Mouse (Mus musculus): Measurements from ENCODE around the gene Gm17949. TPM values are rescaled to one million over a fixed set of nuclear protein-coding genes. Genes with fewer than 3 reads are reported as not detected.

The Gm17949 gene
- total RNA-seq, 2 experiments from 2014 or later, result 0.49 TPM; not detected in 1

DNA sequence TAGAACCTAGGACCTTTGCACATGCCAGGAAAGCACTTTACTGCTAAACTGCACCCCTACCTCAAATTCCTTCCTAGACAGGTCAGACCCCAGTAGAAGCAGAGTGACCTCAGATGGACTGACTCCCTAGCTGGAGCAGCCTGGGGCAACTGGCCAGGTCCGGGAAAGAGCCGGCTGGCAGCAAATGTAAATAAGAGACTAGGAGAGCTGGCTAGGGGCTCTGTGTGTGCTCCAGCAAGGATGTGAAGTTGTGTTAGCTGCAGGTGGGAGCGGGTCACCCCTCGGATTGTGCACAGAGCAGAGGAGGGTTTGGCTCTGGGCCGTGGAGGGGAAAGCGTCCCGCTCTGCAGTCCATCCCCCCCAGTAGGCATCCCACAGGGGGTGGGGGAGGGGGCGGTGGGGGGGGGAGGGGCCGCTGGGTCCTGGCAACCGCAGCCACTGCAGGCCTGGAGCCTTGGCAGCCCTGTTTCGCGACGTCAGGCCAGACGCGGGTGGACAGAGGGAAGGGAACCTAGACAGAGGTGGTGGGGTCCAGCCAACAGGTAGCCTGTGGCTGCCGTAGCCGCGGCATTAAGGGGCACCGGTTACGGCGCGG lies 47.7 kb downstream of the Gm17949 start, which contains the start of gene Crb3:
Gene Crb3 (plus strand): TSS at position 215 of the 595 bp plus-strand sequence.
- peak in 1 of 2 experiments; percentile 33 for DNase-seq (ENCODE audit: extremely low spot score in 1 of 2, low spot score in 2 of 2)
- no peak for TF ChIP-seq CTCF (IDR thresholded peaks at IDR 0.05)
- Histone ChIP-seq H3K27ac (peak within 1 kb of the TSS; percentile 92), H3K4me3 (peak within 1 kb of the TSS; percentile 97)
- intact Hi-C loops (cut with DNase I), result loop anchor here (1.0 kb wide), 1 partner anchor 68 kb away; no protein-coding TSS in a partner anchor

DNA sequence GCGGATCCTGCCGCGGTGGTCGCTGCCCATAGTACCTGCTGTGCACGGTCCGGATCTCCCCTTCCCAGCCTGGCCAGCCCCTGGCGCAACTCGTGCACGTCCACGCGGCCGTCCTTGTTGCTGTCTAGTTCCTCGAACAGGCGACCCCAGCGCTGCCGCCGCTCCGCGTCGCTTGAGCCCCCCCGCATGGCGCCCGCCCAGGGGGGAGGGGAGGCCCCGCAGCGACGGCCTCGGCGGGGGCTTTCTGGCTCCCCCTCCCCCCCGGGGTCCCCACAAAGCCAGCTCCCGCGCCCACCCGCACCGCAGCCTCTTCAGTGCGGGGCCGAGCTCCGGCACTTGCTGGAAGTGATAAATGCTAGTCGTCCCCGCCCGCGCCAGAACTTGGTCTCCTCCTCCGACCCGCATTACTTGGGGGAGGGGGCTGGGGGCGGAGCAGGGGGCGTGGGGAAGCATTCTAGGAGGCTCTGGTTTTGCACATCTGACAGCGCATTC lies 48.3 kb downstream of the Gm17949 start, which contains the start of gene Slc25a23:
Gene Slc25a23 (minus strand): TSS at position 378 of the 492 bp plus-strand sequence.
- H3K4me3 ChIP-seq, result peak within 1 kb of the TSS; percentile 97
- intact Hi-C loops (cut with DNase I), result no loop called here
- peak; percentile 74 to 79 for DNase-seq (ENCODE audit: extremely low spot score in 1 of 2, low spot score in 2 of 2)
- H3K27ac ChIP-seq, result peak within 1 kb of the TSS; percentile 92
- TF ChIP-seq CTCF (IDR thresholded peaks at IDR 0.05), result no peak

DNA sequence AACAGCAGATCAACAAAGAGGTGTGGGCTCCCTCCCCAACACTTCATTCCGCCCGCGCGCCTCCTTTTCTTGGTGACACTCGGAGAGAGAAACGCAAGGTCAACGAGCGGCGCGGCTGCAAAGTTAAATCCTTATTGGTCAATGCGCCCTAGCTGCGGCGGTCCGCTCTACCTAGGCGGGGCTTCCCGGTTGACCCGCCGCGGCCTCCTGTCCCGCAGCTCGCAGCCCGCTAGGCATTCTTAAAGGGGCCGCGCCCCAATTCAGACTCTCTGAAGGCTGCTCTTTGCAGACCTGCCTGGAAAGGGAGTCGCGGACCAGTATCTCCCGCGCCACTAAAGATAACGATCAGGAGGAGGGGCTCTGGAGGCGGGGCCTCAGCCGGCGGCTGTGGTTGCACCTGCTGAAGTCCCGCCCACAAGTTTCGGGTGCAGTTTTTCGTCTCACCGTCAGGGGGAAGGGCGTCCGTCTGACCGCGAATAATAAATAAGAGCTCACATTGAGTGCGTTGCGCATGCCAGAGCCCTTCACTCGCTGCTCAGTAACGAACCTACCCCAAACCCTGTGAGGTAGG lies 49.0 kb downstream of the Gm17949 start:
- peak; percentile 93 to 95 for DNase-seq (ENCODE audit: extremely low spot score in 1 of 2, low spot score in 2 of 2)
- peak; percentile 78 for TF ChIP-seq CTCF (IDR thresholded peaks at IDR 0.05)
- Histone ChIP-seq H3K27ac (peak overlapping the region; percentile 92), H3K4me3 (peak overlapping the region; percentile 97)
- intact Hi-C loops (cut with DNase I), result loop anchor here (1.0 to 2.0 kb wide), 3 partner anchors 27 to 186 kb away; partner anchors contain the start of gene Tubb4a

DNA sequence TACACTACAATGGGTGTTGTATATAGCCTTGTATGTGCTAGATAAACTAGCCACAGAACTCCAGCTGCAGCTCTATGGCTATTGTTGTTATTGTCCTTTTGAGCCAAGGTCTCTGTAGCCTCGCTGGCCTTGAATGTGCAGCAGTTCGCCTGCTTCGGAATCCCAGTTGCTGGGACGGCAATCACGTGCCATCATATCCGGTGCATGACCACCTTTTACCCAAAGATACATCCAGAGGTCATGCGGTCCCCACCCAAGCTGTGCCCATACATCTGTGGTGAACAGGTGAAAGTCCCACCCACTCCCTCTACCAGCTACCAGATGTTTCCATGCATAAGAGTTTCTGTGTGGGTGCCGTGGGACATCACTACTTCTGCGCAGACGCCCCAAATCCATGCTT lies 49.8 kb downstream of the Gm17949 start:
- intact Hi-C loops (cut with DNase I), result loop anchor here (2.0 kb wide), 1 partner anchor 186 kb away; no protein-coding TSS in a partner anchor
- Histone ChIP-seq H3K4me3 (peak overlapping the region; percentile 97; the same call in 1 of the 2 replicates), H3K27ac (no peak overlapping the region)
- no peak for TF ChIP-seq CTCF (IDR thresholded peaks at IDR 0.05)
- DNase-seq (ENCODE audit: extremely low spot score in 1 of 2, low spot score in 2 of 2), result no peak

DNA sequence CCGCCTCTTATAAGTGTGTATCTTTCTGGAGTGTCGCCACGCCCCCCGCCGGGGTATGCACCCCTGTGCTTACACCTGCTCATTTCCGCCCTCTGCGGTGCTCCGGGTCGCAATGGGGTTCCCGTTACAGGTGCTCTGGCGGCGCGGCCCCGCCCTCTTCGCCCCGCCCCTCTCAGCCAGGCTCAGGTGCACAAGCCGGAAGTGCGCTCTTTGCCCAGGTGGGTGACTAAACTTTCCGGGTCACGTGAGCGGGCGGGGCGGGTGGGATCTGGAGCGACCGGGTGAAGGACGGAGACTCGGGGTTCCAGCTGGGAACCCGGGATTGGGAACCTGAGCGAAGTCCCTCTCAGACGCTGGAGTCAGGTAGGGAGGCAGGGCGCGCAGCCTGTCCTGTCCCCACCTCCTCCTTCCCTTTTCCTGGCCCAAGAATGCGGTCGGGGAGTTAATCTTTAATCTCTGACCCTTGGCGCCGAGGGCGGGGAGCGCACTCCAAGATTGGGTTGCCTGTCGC lies 50.8 kb downstream of the Gm17949 start:
- intact Hi-C loops (cut with DNase I), result no loop called here
- no peak for TF ChIP-seq CTCF (IDR thresholded peaks at IDR 0.05)
- H3K4me3 ChIP-seq, result no peak overlapping the region
- DNase-seq (ENCODE audit: extremely low spot score in 1 of 2, low spot score in 2 of 2), result no peak
- H3K27ac ChIP-seq, result no peak overlapping the region

DNA sequence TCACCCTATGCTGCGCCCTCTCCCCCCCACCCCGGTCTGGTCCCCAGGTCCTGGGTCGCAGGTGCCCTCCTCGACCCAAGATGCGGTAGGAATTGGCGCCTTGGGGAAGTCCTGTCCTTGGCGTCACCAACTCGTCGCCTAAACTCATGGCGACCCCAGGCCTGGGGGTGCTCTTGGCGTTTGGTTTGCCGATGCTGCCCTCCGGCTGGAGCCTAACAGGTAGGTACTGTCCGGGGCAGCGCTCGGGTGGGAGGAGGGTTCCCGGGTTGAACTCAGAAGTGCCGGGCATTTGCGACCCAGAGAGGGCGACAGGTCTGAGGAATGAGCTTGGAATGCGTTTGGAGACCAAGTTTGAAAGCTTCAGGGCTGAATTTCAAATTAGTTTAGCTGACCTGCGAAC lies 51.3 kb downstream of the Gm17949 start:
- intact Hi-C loops (cut with DNase I), result no loop called here

DNA sequence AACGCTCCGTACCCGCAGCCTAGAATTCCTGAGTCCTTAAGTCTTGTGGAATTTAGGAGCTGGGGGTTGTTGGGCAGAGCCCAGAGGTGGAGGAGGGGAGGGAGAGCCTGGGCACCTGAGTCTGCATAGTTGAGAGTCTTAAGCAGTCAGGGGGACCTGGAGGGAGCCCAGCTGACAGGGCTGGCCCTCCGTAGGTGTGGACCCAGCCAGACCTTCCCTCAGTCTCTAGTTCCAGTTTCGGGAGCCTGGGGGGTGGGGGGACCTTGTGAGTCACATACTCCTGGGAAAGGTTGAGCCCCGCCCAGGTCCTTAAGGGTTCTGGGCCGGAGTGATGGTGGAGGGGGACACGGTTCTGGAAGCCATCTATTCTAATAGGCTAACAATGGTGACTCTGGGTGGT lies 51.8 kb downstream of the Gm17949 start:
- intact Hi-C loops (cut with DNase I), result no loop called here

More for the DNA sequence above, 51.3 kb downstream of the Gm17949 start:
- Histone ChIP-seq H3K27ac (no peak overlapping the region), H3K4me3 (no peak overlapping the region)
- TF ChIP-seq CTCF (IDR thresholded peaks at IDR 0.05), result no peak
- DNase-seq (ENCODE audit: extremely low spot score in 1 of 2, low spot score in 2 of 2), result no peak

DNA sequence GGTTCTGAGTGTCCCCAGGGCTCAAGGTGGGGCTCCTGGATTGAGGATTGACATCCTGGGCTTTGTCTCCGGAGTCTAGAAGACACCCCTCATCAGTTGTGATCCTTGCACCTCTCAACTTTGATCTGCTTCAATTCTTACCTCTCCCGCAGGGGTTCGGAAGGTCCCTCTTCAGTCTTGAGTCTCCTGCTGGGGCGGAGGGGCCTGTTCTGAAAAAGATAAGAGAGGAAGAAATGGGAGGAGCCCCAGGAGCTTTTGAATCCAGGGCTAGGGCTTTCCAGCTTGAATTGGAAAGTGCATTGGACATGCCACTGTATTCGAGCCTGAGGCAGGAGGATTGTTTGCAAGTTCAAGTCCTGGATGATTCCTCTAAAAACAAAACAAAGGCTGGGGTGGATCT lies 55.6 kb downstream of the Gm17949 start:
- H3K4me3 ChIP-seq, result no peak overlapping the region
- H3K27ac ChIP-seq, result no peak overlapping the region
- no peak for TF ChIP-seq CTCF (IDR thresholded peaks at IDR 0.05)
- DNase-seq (ENCODE audit: extremely low spot score in 1 of 2, low spot score in 2 of 2), result no peak
- intact Hi-C loops (cut with DNase I), result no loop called here

More for the DNA sequence above, 51.8 kb downstream of the Gm17949 start:
- no peak for TF ChIP-seq CTCF (IDR thresholded peaks at IDR 0.05)
- H3K4me3 ChIP-seq, result no peak overlapping the region
- no peak overlapping the region for H3K27ac ChIP-seq
- DNase-seq (ENCODE audit: extremely low spot score in 1 of 2, low spot score in 2 of 2), result no peak

DNA sequence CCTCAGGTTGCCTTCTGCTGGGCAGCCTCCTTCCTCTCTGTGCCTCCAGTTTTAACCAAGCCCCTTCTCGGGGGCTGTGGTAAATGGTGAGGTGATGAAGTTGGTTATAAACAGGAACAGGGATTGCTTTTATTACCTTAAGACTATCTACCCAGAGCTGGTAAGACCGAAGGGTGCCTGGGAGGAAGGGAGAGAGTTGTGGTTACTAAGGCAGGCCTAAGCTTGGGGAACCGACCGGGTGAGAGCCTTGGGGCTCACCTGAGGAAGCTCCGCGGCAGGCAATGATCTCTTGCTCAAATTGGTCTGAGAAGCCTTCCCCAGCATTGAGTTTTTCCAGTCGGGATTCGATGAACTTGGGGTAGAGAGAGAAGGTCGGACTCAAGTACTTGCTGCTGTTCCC lies 59.0 kb downstream of the Gm17949 start:
- TF ChIP-seq CTCF (IDR thresholded peaks at IDR 0.05), result no peak
- no peak for DNase-seq (ENCODE audit: extremely low spot score in 1 of 2, low spot score in 2 of 2)
- no peak overlapping the region for H3K27ac ChIP-seq
- intact Hi-C loops (cut with DNase I), result no loop called here
- H3K4me3 ChIP-seq, result no peak overlapping the region

DNA sequence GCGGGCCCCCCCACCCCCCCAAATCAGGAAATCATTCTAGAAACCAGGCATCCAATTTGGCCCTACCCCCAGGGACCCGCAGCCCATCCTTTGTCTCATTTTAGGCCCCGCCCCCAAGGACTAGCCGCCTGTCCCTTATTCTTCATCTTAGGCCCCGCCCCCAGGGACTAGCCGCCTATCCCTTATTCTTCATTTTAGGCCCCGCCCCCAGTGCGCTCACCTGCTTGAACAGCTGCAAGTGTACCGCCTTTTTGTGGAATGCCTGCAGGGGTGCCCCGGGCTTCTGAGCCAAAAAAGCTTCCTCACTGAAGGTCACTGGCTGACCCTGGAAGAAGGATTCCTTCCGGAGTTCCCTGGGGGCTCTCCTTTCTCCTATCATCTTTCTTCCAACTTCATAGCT lies 59.4 kb downstream of the Gm17949 start:
- no peak overlapping the region for H3K27ac ChIP-seq
- no peak for TF ChIP-seq CTCF (IDR thresholded peaks at IDR 0.05)
- DNase-seq (ENCODE audit: extremely low spot score in 1 of 2, low spot score in 2 of 2), result no peak
- intact Hi-C loops (cut with DNase I), result no loop called here
- H3K4me3 ChIP-seq, result no peak overlapping the region

Other genes with a start within 250 kb of the Gm17949 start
- 10 to 100 TPM; 69.0 to 73.5 TPM for gene Dus3l, start 246.7 kb upstream of the Gm17949 start, total RNA-seq (2021)
- 1 to 10 TPM; 1.3 to 2.6 TPM for gene Prr22, start 241.2 kb upstream of the Gm17949 start, total RNA-seq (2021)
- 1 to 10 TPM; 2.2 to 3.5 TPM for gene Rfx2, start 180.5 kb upstream of the Gm17949 start, total RNA-seq (2021)
- not detected for gene Acsbg2, start 137.0 kb upstream of the Gm17949 start, total RNA-seq (2021)
- gene 1700061G19Rik, start 136.0 kb upstream of the Gm17949 start, total RNA-seq (2021), result not detected
- 10 to 100 TPM; 80.8 to 87.6 TPM for gene Mllt1, start 76.1 kb upstream of the Gm17949 start, total RNA-seq (2021)
- gene Acer1, start 29.3 kb upstream of the Gm17949 start, total RNA-seq (2021), result not detected
- gene Clpp, start 21.2 kb upstream of the Gm17949 start, total RNA-seq (2021), result 10 to 100 TPM; 62.4 to 64.7 TPM
- gene Alkbh7, start 14.1 kb upstream of the Gm17949 start, total RNA-seq (2021), result 10 to 100 TPM; 22.8 to 26.9 TPM
- gene Pspn, start 11.5 kb upstream of the Gm17949 start, total RNA-seq (2021), result not detected
- gene Gtf2f1, start 181 bp upstream of the Gm17949 start, total RNA-seq (2021), result 10 to 100 TPM; 61.0 to 61.2 TPM
- gene Khsrp, start 20.1 kb downstream of the Gm17949 start, total RNA-seq (2021), result 100 to 1,000 TPM; 107 to 110 TPM
- not detected for gene Slc25a41, start 30.2 kb downstream of the Gm17949 start, total RNA-seq (2021)
- gene Crb3, start 47.6 kb downstream of the Gm17949 start, total RNA-seq (2021), result under 1 TPM in 1 of 2 experiments, not detected in 1; 0.77 TPM
- 100 to 1,000 TPM; 322 to 366 TPM for gene Slc25a23, start 48.4 kb downstream of the Gm17949 start, total RNA-seq (2021)
- gene Dennd1c, start 67.0 kb downstream of the Gm17949 start, total RNA-seq (2021), result 1 to 10 TPM; 1.0 to 1.5 TPM
- 100 to 1,000 TPM; 584 to 587 TPM for gene Tubb4a, start 76.3 kb downstream of the Gm17949 start, total RNA-seq (2021)
- gene Tnfsf9, start 93.9 kb downstream of the Gm17949 start, total RNA-seq (2021), result under 1 TPM; 0.27 to 0.44 TPM
- under 1 TPM in 1 of 2 experiments, not detected in 1; 0.58 TPM for gene Cd70, start 138.3 kb downstream of the Gm17949 start, total RNA-seq (2021)
- gene Tnfsf14, start 182.7 kb downstream of the Gm17949 start, total RNA-seq (2021), result not detected
- under 1 TPM; 0.29 to 0.42 TPM for gene C3, start 216.7 kb downstream of the Gm17949 start, total RNA-seq (2021)
- gene Gpr108, start 237.0 kb downstream of the Gm17949 start, total RNA-seq (2021), result 10 to 100 TPM; 24.4 to 24.7 TPM
- 10 to 100 TPM in 1 of 2 experiments, 1 to 10 TPM in 1; 9.9 to 10.5 TPM for gene Trip10, start 238.0 kb downstream of the Gm17949 start, total RNA-seq (2021)

All from left cerebral cortex, adult 2 months (tissue).